In genomic region chr5:120151145-120151544, GRCm38 (mm10) we compare ENCODE assay signal across 12 mouse cellular contexts. TPM values are rescaled to one million over a fixed set of nuclear protein-coding genes. Genes with fewer than 3 reads are reported as not detected.
DNase-seq lines count a peak whose midpoint lies in the region; ATAC-seq and TF ChIP-seq lines count a peak whose summit lies in the region.
"Had no signal": no experiment of that assay in that cellular context is flagged by ENCODE, and none has a peak within 500 bp of the region (broad histone marks: within the 10 kb centered on the region; RNA-seq: fewer than 3 reads in every experiment).

No protein-coding gene starts in this region.

- H3K9ac ChIP-seq in heart, adult 2 months (ENCODE audit: low read depth, low read length) = no peak overlapping the region
- no peak overlapping the region for H3K9ac ChIP-seq in liver, postnatal 0 days (replicated peaks)
- no peak overlapping the region for H3K9ac ChIP-seq in liver, embryonic 11.5 days (ENCODE audit: low read depth, low read length)
- H3K9ac ChIP-seq: hindbrain, embryonic 14.5 days had no signal

- 91% methylated on average over 4 of the region's 4 CpGs for WGBS in heart, adult 2 months
- 77% methylated on average over 4 of the region's 4 CpGs for WGBS in liver, postnatal 0 days (ENCODE audit: insufficient replicate concordance)
- WGBS in liver, embryonic 11.5 days = 80% methylated on average over 4 of the region's 4 CpGs

- H3K4me2 ChIP-seq in liver, postnatal 0 days (ENCODE audit: low read depth, low read length) = no peak overlapping the region
- no peak overlapping the region for H3K4me2 ChIP-seq in liver, embryonic 11.5 days
- H3K4me2 ChIP-seq in myocyte (ENCODE audit: low read depth) = no peak overlapping the region
- H3K4me2 ChIP-seq: hindbrain, embryonic 14.5 days had no signal

- DNase-seq in heart, adult 2 months = no peak
- no peak for DNase-seq in heart, postnatal 36 days
- DNase-seq in liver, postnatal 0 days = no peak
- no peak for DNase-seq in liver, embryonic 11.5 days (ENCODE audit: low spot score)
- DNase-seq in G1E (ENCODE audit: low spot score) = no peak
- no peak for DNase-seq in layer of hippocampus, adult 8-10 months (ENCODE audit: low spot score in 2 of 2)
- DNase-seq: cerebellum, adult 11 months; lung, adult 2 months had no signal

- no peaks in the 10 kb centered on the region for H3K79me2 ChIP-seq in heart, adult 2 months (replicated peaks; ENCODE audit: control insufficient read depth, insufficient read depth, low read length)
- no peaks in the 10 kb centered on the region for H3K79me2 ChIP-seq in myocyte (ENCODE audit: control insufficient read depth, insufficient read depth)

- peaks cover 2% of the 10 kb centered on the region; the same call in 1 of the 2 replicates for H3K4me1 ChIP-seq in heart, adult 2 months (ENCODE audit: control insufficient read depth, insufficient read depth, low read length)
- no peaks in the 10 kb centered on the region for H3K4me1 ChIP-seq in liver, postnatal 0 days (ENCODE audit: insufficient read depth)
- H3K4me1 ChIP-seq in liver, embryonic 11.5 days (replicated peaks; ENCODE audit: control insufficient read depth, insufficient read depth, low read length) = no peaks in the 10 kb centered on the region; the same call in 1 of the 2 replicates
- H3K4me1 ChIP-seq in G1E (ENCODE audit: insufficient read depth, low read depth, low read length) = peaks cover 26% of the 10 kb centered on the region

- no peak overlapping the region for H3K4me3 ChIP-seq in heart, adult 2 months
- no peak overlapping the region for H3K4me3 ChIP-seq in liver, postnatal 0 days (ENCODE audit: low read depth, low read length)
- H3K4me3 ChIP-seq in liver, embryonic 11.5 days (ENCODE audit: low read depth, low read length) = no peak overlapping the region
- no peak overlapping the region for H3K4me3 ChIP-seq in G1E (ENCODE audit: low read depth, low read length)
- no peak overlapping the region for H3K4me3 ChIP-seq in myocyte
- H3K4me3 ChIP-seq: embryonic facial prominence, embryonic 10.5 days; limb, embryonic 10.5 days had no signal

- no peak for ATAC-seq in liver, postnatal 0 days
- no peak for ATAC-seq in liver, embryonic 11.5 days (replicated peaks; ENCODE audit: low FRiP score)
- no peak for ATAC-seq in G1E (ENCODE audit: extremely low read depth, insufficient number of reproducible peaks, low FRiP score, poor library complexity, severe bottlenecking)

- H3K27me3 ChIP-seq in heart, adult 2 months (ENCODE audit: control insufficient read depth, insufficient read depth, low read length) = no peaks in the 10 kb centered on the region
- no peaks in the 10 kb centered on the region for H3K27me3 ChIP-seq in liver, postnatal 0 days (ENCODE audit: insufficient read depth, low read length)
- no peaks in the 10 kb centered on the region for H3K27me3 ChIP-seq in liver, embryonic 11.5 days (replicated peaks; ENCODE audit: control insufficient read depth, insufficient read depth, low read length)
- H3K27me3 ChIP-seq in G1E (ENCODE audit: insufficient read depth, low read length) (no peaks in the 10 kb centered on the region), myocyte (ENCODE audit: control insufficient read depth, insufficient read depth, insufficient read length) (no peaks in the 10 kb centered on the region)

- intact Hi-C loops in heart, adult 2 months (cut with DNase I) = no loop called here
- intact Hi-C loops in heart, postnatal 36 days (cut with DNase I) = no loop called here

- H3ac ChIP-seq in myocyte (ENCODE audit: control insufficient read depth, insufficient read length) = no peak overlapping the region

- peak; percentile 42 for TF ChIP-seq CTCF in heart, adult 2 months (IDR thresholded peaks at IDR 0.05)
- TF ChIP-seq CTCF in liver, postnatal 0 days (IDR thresholded peaks at IDR 0.05; ENCODE audit: low read depth) = peak; percentile 61
- TF ChIP-seq CTCF in G1E (IDR thresholded peaks at IDR 0.05; ENCODE audit: low read depth, low read length) = peak; percentile 16; the same call in 1 of the 2 replicates

- no peaks in the 10 kb centered on the region for H3K36me3 ChIP-seq in heart, adult 2 months (ENCODE audit: control insufficient read depth, insufficient read depth, low read length)
- H3K36me3 ChIP-seq in liver, postnatal 0 days (replicated peaks; ENCODE audit: insufficient read depth, low read length) = peaks cover 9% of the 10 kb centered on the region; the same call in 1 of the 2 replicates
- peaks cover 17% of the 10 kb centered on the region; the same call in 1 of the 2 replicates for H3K36me3 ChIP-seq in liver, embryonic 11.5 days (ENCODE audit: control insufficient read depth, insufficient read depth, low read length)
- peaks cover 99% of the 10 kb centered on the region for H3K36me3 ChIP-seq in G1E (replicated peaks)
- H3K36me3 ChIP-seq in myocyte (ENCODE audit: control insufficient read depth, insufficient read depth) = peaks cover 5% of the 10 kb centered on the region

- TF ChIP-seq POLR2A in heart, adult 2 months (IDR thresholded peaks at IDR 0.05; ENCODE audit: insufficient read depth, low read depth, low read length) = no peak
- TF ChIP-seq POLR2A in myocyte (IDR thresholded peaks at IDR 0.05; ENCODE audit: insufficient read length, low read depth) = no peak

- no peaks in the 10 kb centered on the region for H3K9me3 ChIP-seq in liver, postnatal 0 days (ENCODE audit: low read length)
- H3K9me3 ChIP-seq in liver, embryonic 11.5 days (ENCODE audit: control insufficient read depth, low read length) = no peaks in the 10 kb centered on the region
- H3K9me3 ChIP-seq in G1E (replicated peaks) = no peaks in the 10 kb centered on the region
- H3K9me3 ChIP-seq: embryonic facial prominence, embryonic 10.5 days; limb, embryonic 10.5 days had no signal

- TF ChIP-seq EP300 in heart, adult 2 months (IDR thresholded peaks at IDR 0.05; ENCODE audit: insufficient read depth, low read depth, low read length) = no peak
- TF ChIP-seq EP300 in liver, postnatal 0 days (IDR thresholded peaks at IDR 0.05; ENCODE audit: low read depth) = no peak

- H3K27ac ChIP-seq in heart, adult 2 months = no peak overlapping the region
- H3K27ac ChIP-seq in liver, postnatal 0 days (ENCODE audit: low read depth) = no peak overlapping the region
- no peak overlapping the region for H3K27ac ChIP-seq in liver, embryonic 11.5 days (ENCODE audit: low read depth, low read length)
- H3K27ac ChIP-seq: embryonic facial prominence, embryonic 10.5 days; hindbrain, embryonic 14.5 days; limb, embryonic 10.5 days had no signal

TF ChIP-seq in myocyte, 11 proteins besides CTCF, POLR2A, EP300 and RAD21:
- TF ChIP-seq MYOG (IDR thresholded peaks at IDR 0.05; ENCODE audit: control insufficient read depth in 1 of 3, insufficient read depth in 1 of 3, insufficient read length in 2 of 3, low read depth in 2 of 3) (peak in 1 of 3 experiments; percentile 19), CEBPB (IDR thresholded peaks at IDR 0.05; ENCODE audit: insufficient read depth, poor library complexity, severe bottlenecking) (no peak), MYOD1 (IDR thresholded peaks at IDR 0.05; ENCODE audit: control insufficient read depth in 1 of 3, insufficient read length in 2 of 3, low read depth in 2 of 3) (peak in 2 of 3 experiments; percentile 19 to 26), POLR2AphosphoS2 (IDR thresholded peaks at IDR 0.05; ENCODE audit: insufficient read length, low read depth) (no peak)

RNA-seq across cellular contexts. Expression of gene Rbm19, which starts 34.9 kb away (rescaled TPM):
- 10 to 100 TPM; 19.6 to 22.1 TPM for total RNA-seq in heart, adult 2 months (2021)
- polyA plus RNA-seq in heart, adult 2 months (2012; rRNA removed) = 8.6 and 11.6 TPM in 2 replicates
- total RNA-seq in heart, postnatal 36 days (2021) = 10 to 100 TPM; 20.1 to 20.7 TPM
- 6.8 and 6.9 TPM in 2 replicates for polyA plus RNA-seq in liver, postnatal 0 days (2015; fragmentation: Nextera tagmentation; extraction: Ambion mirVana)
- 31.8 and 35.1 TPM in 2 replicates for polyA plus RNA-seq in liver, embryonic 11.5 days (2014; fragmentation: Nextera tagmentation; extraction: Ambion mirVana)
- total RNA-seq in G1E (2014; fragmentation: Nextera tagmentation) = 17.3 and 19.3 TPM in 2 replicates
- total RNA-seq in G1E (2017) = 25.1 and 25.8 TPM in 2 replicates
- 34.8 and 42.5 TPM in 2 replicates for polyA plus RNA-seq in G1E (2012)
- 28.3 TPM for polyA plus RNA-seq in myocyte (2012; fragmentation: generic; extraction: Trizol)
- total RNA-seq in layer of hippocampus, adult 8-10 months (2022) = 10 to 100 TPM; 20.0 to 26.3 (median 21.1) TPM
